Mouse (Mus musculus): ENCODE results near the gene Arhgef3. TPM values are rescaled to one million over a fixed set of nuclear protein-coding genes. Genes with fewer than 3 reads are reported as not detected.

The Arhgef3 gene
- total RNA-seq, 1 experiment from 2014 or later: 23.1 TPM

- no peak for ATAC-seq (replicated peaks; ENCODE audit: low read depth, poor library complexity, severe bottlenecking)
These were observed 177.4 kb downstream of the Arhgef3 start for GRCm38 (mm10) chr14:27292101-27292500.

GRCm38 (mm10) chr14:27295821-27296220 lies 181.1 kb downstream of the Arhgef3 start:
- no peak for ATAC-seq (replicated peaks; ENCODE audit: low read depth, poor library complexity, severe bottlenecking)

- ATAC-seq (replicated peaks; ENCODE audit: low read depth, poor library complexity, severe bottlenecking): no peak
These were observed 182.3 kb downstream of the Arhgef3 start for GRCm38 (mm10) chr14:27296987-27297386.

- no peak for ATAC-seq (replicated peaks; ENCODE audit: low read depth, poor library complexity, severe bottlenecking)
These were observed 184.2 kb downstream of the Arhgef3 start for GRCm38 (mm10) chr14:27298875-27299274.

- no peak for ATAC-seq (replicated peaks; ENCODE audit: low read depth, poor library complexity, severe bottlenecking)
These were observed 185.0 kb downstream of the Arhgef3 start for GRCm38 (mm10) chr14:27299705-27300104.

GRCm38 (mm10) chr14:27301768-27302499 lies 187.2 kb downstream of the Arhgef3 start:
- no peak for ATAC-seq (replicated peaks; ENCODE audit: low read depth, poor library complexity, severe bottlenecking)

GRCm38 (mm10) chr14:27303294-27303693 lies 188.6 kb downstream of the Arhgef3 start:
- ATAC-seq (replicated peaks; ENCODE audit: low read depth, poor library complexity, severe bottlenecking): no peak

GRCm38 (mm10) chr14:27304408-27304807 lies 189.7 kb downstream of the Arhgef3 start:
- no peak for ATAC-seq (replicated peaks; ENCODE audit: low read depth, poor library complexity, severe bottlenecking)

GRCm38 (mm10) chr14:27308761-27309160 lies 194.1 kb downstream of the Arhgef3 start:
- no peak for ATAC-seq (replicated peaks; ENCODE audit: low read depth, poor library complexity, severe bottlenecking)

GRCm38 (mm10) chr14:27310559-27311242 lies 196.0 kb downstream of the Arhgef3 start:
- ATAC-seq (replicated peaks; ENCODE audit: low read depth, poor library complexity, severe bottlenecking): no peak

GRCm38 (mm10) chr14:27312380-27312779 lies 197.7 kb downstream of the Arhgef3 start:
- ATAC-seq (replicated peaks; ENCODE audit: low read depth, poor library complexity, severe bottlenecking): no peak

- ATAC-seq (replicated peaks; ENCODE audit: low read depth, poor library complexity, severe bottlenecking): no peak
These were observed 201.0 kb downstream of the Arhgef3 start for GRCm38 (mm10) chr14:27315737-27316136.

GRCm38 (mm10) chr14:27317146-27317545 lies 202.4 kb downstream of the Arhgef3 start:
- ATAC-seq (replicated peaks; ENCODE audit: low read depth, poor library complexity, severe bottlenecking): peak; percentile 80

- ATAC-seq (replicated peaks; ENCODE audit: low read depth, poor library complexity, severe bottlenecking): no peak
These were observed 204.7 kb downstream of the Arhgef3 start for GRCm38 (mm10) chr14:27319386-27319785.

GRCm38 (mm10) chr14:27322041-27322440 lies 207.3 kb downstream of the Arhgef3 start:
- no peak for ATAC-seq (replicated peaks; ENCODE audit: low read depth, poor library complexity, severe bottlenecking)

GRCm38 (mm10) chr14:27324689-27325088 lies 210.0 kb downstream of the Arhgef3 start:
- no peak for ATAC-seq (replicated peaks; ENCODE audit: low read depth, poor library complexity, severe bottlenecking)

- ATAC-seq (replicated peaks; ENCODE audit: low read depth, poor library complexity, severe bottlenecking): no peak
These were observed 210.8 kb downstream of the Arhgef3 start for GRCm38 (mm10) chr14:27325537-27325936.

- peak; percentile 61 for ATAC-seq (replicated peaks; ENCODE audit: low read depth, poor library complexity, severe bottlenecking)
These were observed 213.2 kb downstream of the Arhgef3 start for GRCm38 (mm10) chr14:27327862-27328261.

- ATAC-seq (replicated peaks; ENCODE audit: low read depth, poor library complexity, severe bottlenecking): no peak
These were observed 214.3 kb downstream of the Arhgef3 start for GRCm38 (mm10) chr14:27328952-27329351.

- ATAC-seq (replicated peaks; ENCODE audit: low read depth, poor library complexity, severe bottlenecking): no peak
These were observed 216.9 kb downstream of the Arhgef3 start for GRCm38 (mm10) chr14:27331490-27332035.

- ATAC-seq (replicated peaks; ENCODE audit: low read depth, poor library complexity, severe bottlenecking): no peak
These were observed 217.8 kb downstream of the Arhgef3 start for GRCm38 (mm10) chr14:27332359-27332987.

All from common myeloid progenitor, adult 5-6 weeks (primary cell).